Mouse (Mus musculus) heart, postnatal 0 days (tissue): Measurements from ENCODE around the gene Ankrd55. TPM values are rescaled to one million over a fixed set of nuclear protein-coding genes. Genes with fewer than 3 reads are reported as not detected.

Experiments used
- ATAC-seq: fragments of 200-750 bp; cut with Nextera tagmentation; 2 replicates; pipeline ENCODE4 v1.8.0; 2017; ENCODE audit warnings: low read depth, moderate number of reproducible peaks, moderate library complexity; ENCODE audit not compliant: insufficient read depth
- DNase-seq: peaks from one replicate; pipeline ENCODE4 v3.0.0-alpha.2; 2016; ENCODE audit warnings: low spot score
- H3K27ac ChIP-seq: fragments of 300-500 bp; sonication (generic); 2 replicates; pipeline ENCODE4 v1.5.1; 2014; ENCODE audit warnings: low read depth, mild to moderate bottlenecking
- H3K27me3 ChIP-seq: fragments of 300-500 bp; sonication (generic); 2 replicates; pipeline ENCODE4 v1.6.1; 2014; ENCODE audit warnings: low read length, mixed read lengths; ENCODE audit not compliant: control insufficient read depth, insufficient read depth
- H3K36me3 ChIP-seq: fragments of 300-500 bp; sonication (generic); replicated peaks from 2 replicates; pipeline ENCODE4 v1.6.1; 2014; ENCODE audit warnings: low read length, mixed read lengths; ENCODE audit not compliant: control insufficient read depth, insufficient read depth
- H3K4me1 ChIP-seq: fragments of 300-500 bp; sonication (generic); 2 replicates; pipeline ENCODE4 v1.6.1; 2014; ENCODE audit warnings: antibody characterized with exemption; ENCODE audit not compliant: control insufficient read depth, insufficient read depth
- H3K4me2 ChIP-seq: fragments of 300-500 bp; sonication (generic); 2 replicates; pipeline ENCODE4 v1.6.1; 2014; ENCODE audit warnings: low read depth, mild to moderate bottlenecking, low read length, moderate library complexity
- H3K4me3 ChIP-seq: fragments of 300-500 bp; sonication (generic); 2 replicates; pipeline ENCODE4 v1.5.1; 2014; ENCODE audit warnings: low read depth, low read length
- H3K9ac ChIP-seq: fragments of 300-500 bp; sonication (generic); replicated peaks from 2 replicates; pipeline ENCODE4 v1.6.1; 2014; ENCODE audit warnings: low read depth, low read length, mixed read lengths
- H3K9me3 ChIP-seq: fragments of 300-500 bp; sonication (generic); replicated peaks from 2 replicates; pipeline ENCODE4 v1.6.1; 2016; ENCODE audit warnings: low read length; ENCODE audit not compliant: control insufficient read depth
- CTCF ChIP-seq: IDR thresholded peaks from 2 replicates; pipeline ENCODE4 v1.5.1; 2016; ENCODE audit warnings: antibody characterized with exemption, control low read depth, low read depth
- EP300 ChIP-seq: IDR thresholded peaks from 2 replicates; pipeline ENCODE4 v1.6.1; 2016; ENCODE audit warnings: antibody characterized with exemption, low read depth
- WGBS: fragments of 180-500 bp; shearing (Covaris S2); extraction: QIAGEN DNeasy Blood & Tissue Kit; methylation state at CpG from one replicate; pipeline ENCODE4 v1.1.7; 2014; 5-methylcytosine and 5-hydroxymethylcytosine counted together
- polyA plus RNA-seq: library from polyadenylated mRNA; unstranded; fragments of >200 nt; fragmentation: Nextera tagmentation; extraction: Ambion mirVana; gene quantifications from 2 replicates; pipeline ENCODE4 v1.2.1, GENCODE M21; 2015
- total RNA-seq: library from RNA; depleted of rRNA; stranded (reverse); fragments of >200 nt; gene quantifications from 2 replicates; pipeline ENCODE4 v1.2.3, GENCODE M21; 2014; ENCODE audit warnings: low replicate concordance

The Ankrd55 gene
- total and polyA plus RNA-seq, 2 experiments from 2014 or later = 0.05 TPM; not detected in 1

- ATAC-seq = no peak
- 70% methylated on average over 2 of the region's 2 CpGs for WGBS
- no peaks in the 10 kb centered on the region for H3K36me3 ChIP-seq
- no peak for TF ChIP-seq EP300
- no peaks in the 10 kb centered on the region for H3K9me3 ChIP-seq
- H3K4me1 ChIP-seq = no peaks in the 10 kb centered on the region
- no peak overlapping the region for H3K27ac ChIP-seq
- no peak overlapping the region for H3K4me2 ChIP-seq
- H3K9ac ChIP-seq = no peak overlapping the region
- H3K27me3 ChIP-seq = no peaks in the 10 kb centered on the region
- no peak for DNase-seq
- no peak overlapping the region for H3K4me3 ChIP-seq
These were observed 121.1 kb downstream of the Ankrd55 start for GRCm38 (mm10) chr13:112409331-112409730.

GRCm38 (mm10) chr13:112409851-112410250 is 121.6 kb downstream of the Ankrd55 start:
- no peaks in the 10 kb centered on the region for H3K9me3 ChIP-seq
- H3K27me3 ChIP-seq = no peaks in the 10 kb centered on the region
- no peak overlapping the region for H3K9ac ChIP-seq
- H3K36me3 ChIP-seq = no peaks in the 10 kb centered on the region
- WGBS = 81% methylated on average over 1 of the region's 1 CpGs
- H3K4me3 ChIP-seq = no peak overlapping the region
- no peak overlapping the region for H3K27ac ChIP-seq
- no peak for ATAC-seq
- no peaks in the 10 kb centered on the region for H3K4me1 ChIP-seq
- no peak for TF ChIP-seq CTCF
- no peak for TF ChIP-seq EP300
- DNase-seq = no peak
- H3K4me2 ChIP-seq = no peak overlapping the region

- Histone ChIP-seq H3K27me3 (no peaks in the 10 kb centered on the region), H3K4me1 (no peaks in the 10 kb centered on the region), H3K4me3 (no peak overlapping the region), H3K27ac (no peak overlapping the region), H3K36me3 (no peaks in the 10 kb centered on the region), H3K9ac (no peak overlapping the region), H3K9me3 (no peaks in the 10 kb centered on the region), H3K4me2 (no peak overlapping the region)
- TF ChIP-seq EP300 = no peak
- no peak for TF ChIP-seq CTCF
- no peak for DNase-seq
- ATAC-seq = no peak
- WGBS = 90% methylated on average over 4 of the region's 4 CpGs
These were observed 122.2 kb downstream of the Ankrd55 start for GRCm38 (mm10) chr13:112410461-112410860.

- no peak overlapping the region for H3K27ac ChIP-seq
- ATAC-seq (no peak), DNase-seq (no peak)
- H3K4me1 ChIP-seq = no peaks in the 10 kb centered on the region
- no peak overlapping the region for H3K4me2 ChIP-seq
- TF ChIP-seq EP300 (no peak), CTCF (no peak)
- no peaks in the 10 kb centered on the region for H3K9me3 ChIP-seq
- no peak overlapping the region for H3K9ac ChIP-seq
- no peak overlapping the region for H3K4me3 ChIP-seq
- H3K36me3 ChIP-seq = no peaks in the 10 kb centered on the region
- WGBS = 81% methylated on average over 5 of the region's 5 CpGs
- no peaks in the 10 kb centered on the region for H3K27me3 ChIP-seq
These were observed 123.1 kb downstream of the Ankrd55 start for GRCm38 (mm10) chr13:112411216-112411822.

GRCm38 (mm10) chr13:112412251-112412650 is 124.0 kb downstream of the Ankrd55 start:
- H3K9ac ChIP-seq = no peak overlapping the region
- H3K27me3 ChIP-seq = no peaks in the 10 kb centered on the region
- H3K4me1 ChIP-seq = peaks cover 9% of the 10 kb centered on the region; the same call in 1 of the 2 replicates
- no peak overlapping the region for H3K27ac ChIP-seq
- TF ChIP-seq CTCF (no peak), EP300 (no peak)
- no peaks in the 10 kb centered on the region for H3K9me3 ChIP-seq
- no peak overlapping the region for H3K4me2 ChIP-seq
- WGBS = 90% methylated on average over 3 of the region's 3 CpGs
- no peak for DNase-seq
- H3K4me3 ChIP-seq = no peak overlapping the region
- ATAC-seq = no peak
- H3K36me3 ChIP-seq = no peaks in the 10 kb centered on the region

GRCm38 (mm10) chr13:112412824-112413223 is 124.6 kb downstream of the Ankrd55 start:
- DNase-seq (no peak), ATAC-seq (no peak)
- no peak overlapping the region for H3K4me3 ChIP-seq
- H3K4me1 ChIP-seq = peaks cover 10% of the 10 kb centered on the region; the same call in 1 of the 2 replicates
- H3K9ac ChIP-seq = no peak overlapping the region
- no peaks in the 10 kb centered on the region for H3K36me3 ChIP-seq
- H3K4me2 ChIP-seq = no peak overlapping the region
- no peaks in the 10 kb centered on the region for H3K27me3 ChIP-seq
- no peak overlapping the region for H3K27ac ChIP-seq
- 91% methylated on average over 5 of the region's 5 CpGs for WGBS
- TF ChIP-seq CTCF = no peak
- no peak for TF ChIP-seq EP300
- H3K9me3 ChIP-seq = no peaks in the 10 kb centered on the region
